Mouse (Mus musculus) cerebellum, adult 9-11 months (tissue): Measurements from ENCODE around the gene Gm9046.
"Not testable (repeated sequence)": the region's sequence is repeated elsewhere in the genome, so short reads cannot be mapped to it uniquely, and the experiment has no call there.

Source experiments
- DNase-seq: peaks from one replicate; pipeline ENCODE4 v3.0.0; 2022

Gene Gm9046

DNA sequence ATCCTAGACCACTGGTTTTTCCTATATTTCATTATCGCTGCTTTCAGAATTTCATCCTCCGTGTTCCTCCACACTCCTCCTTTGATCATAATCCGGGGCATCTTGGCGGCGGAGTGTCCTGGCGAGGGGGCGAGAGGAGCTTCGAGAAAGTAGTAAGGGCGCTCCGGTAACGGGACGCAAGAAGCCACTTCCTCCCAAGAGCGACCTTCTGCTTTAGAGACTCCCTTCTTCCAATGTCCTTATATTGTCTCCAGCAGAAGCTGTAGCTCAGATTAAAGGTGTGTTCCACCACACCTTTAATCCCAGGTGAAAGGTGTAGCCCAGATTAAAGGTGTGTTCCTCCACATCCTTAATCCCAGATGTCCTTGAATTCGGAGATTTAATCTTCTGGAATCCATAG, at the start of gene Gm9046:
TSS of gene Gm9046 (minus strand) at position 101 of the 400 bp plus-strand sequence.
- not testable (repeated sequence) for DNase-seq

DNA sequence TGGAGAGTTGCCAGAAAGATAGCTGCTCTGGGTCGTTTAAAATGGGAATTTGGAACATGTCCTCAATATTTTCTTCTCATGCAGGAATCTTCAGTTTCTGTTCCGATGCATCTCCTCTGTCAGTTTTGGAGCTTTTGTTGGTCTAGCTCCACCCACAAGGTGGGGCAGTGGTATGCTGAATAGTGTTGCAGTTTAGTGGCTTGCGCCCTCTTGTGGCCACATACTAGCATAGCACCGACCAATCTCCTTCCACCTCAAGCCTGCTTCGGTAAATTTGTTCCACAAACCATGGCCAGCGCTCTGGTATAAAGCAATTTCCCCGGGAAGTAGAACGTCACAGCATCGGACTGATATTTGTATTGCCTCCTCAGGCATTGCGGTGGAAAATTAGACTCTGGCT, 27.4 kb upstream of the Gm9046 start:
- peak; percentile 50 for DNase-seq

DNA sequence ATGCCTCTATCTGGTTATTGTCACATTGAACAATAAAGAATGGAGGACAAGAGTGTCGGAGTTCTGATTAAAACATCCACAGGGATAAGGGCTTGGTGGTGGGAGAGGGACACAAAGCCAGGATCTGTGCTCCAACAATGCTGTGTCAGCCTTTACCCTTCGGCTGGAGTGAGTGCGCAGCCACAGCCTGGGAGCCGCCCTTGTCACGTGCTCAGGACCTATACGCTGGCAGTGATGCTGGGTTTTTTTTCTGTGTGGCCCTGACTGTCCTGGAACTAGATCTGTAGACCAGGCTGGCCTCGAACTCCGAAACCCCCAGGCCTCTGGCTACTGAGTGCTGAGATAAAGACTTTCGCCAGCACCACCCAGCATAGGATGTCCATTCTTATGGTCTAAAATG, 26.5 kb upstream of the Gm9046 start:
- no peak for DNase-seq

DNA sequence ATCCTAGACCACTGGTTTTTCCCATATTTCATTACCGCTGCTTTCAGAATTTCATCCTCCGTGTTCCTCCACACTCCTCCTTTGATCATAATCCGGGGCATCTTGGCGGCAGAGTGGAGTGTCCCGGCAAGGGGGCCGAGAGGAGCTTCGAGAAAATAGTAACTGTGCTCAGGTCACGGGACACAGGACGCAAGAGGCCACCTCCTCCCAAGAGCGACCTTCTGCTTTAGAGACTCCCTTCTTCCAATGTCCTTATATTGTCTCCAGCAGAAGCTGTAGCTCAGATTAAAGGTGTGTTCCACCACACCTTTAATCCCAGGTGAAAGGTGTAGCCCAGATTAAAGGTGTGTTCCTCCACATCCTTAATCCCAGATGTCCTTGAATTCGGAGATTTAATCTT, 10.9 kb upstream of the Gm9046 start, which contains the start of gene Gm9049:
TSS of gene Gm9049 (minus strand) at position 101 of the 400 bp plus-strand sequence.
- DNase-seq, result not testable (repeated sequence)

DNA sequence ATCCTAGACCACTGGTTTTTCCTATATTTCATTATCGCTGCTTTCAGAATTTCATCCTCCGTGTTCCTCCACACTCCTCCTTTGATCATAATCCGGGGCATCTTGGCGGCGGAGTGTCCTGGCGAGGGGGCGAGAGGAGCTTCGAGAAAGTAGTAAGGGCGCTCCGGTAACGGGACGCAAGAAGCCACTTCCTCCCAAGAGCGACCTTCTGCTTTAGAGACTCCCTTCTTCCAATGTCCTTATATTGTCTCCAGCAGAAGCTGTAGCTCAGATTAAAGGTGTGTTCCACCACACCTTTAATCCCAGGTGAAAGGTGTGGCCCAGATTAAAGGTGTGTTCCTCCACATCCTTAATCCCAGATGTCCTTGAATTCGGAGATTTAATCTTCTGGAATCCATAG, 5.5 kb upstream of the Gm9046 start, which contains the start of gene Gm9048:
TSS of gene Gm9048 (minus strand) at position 101 of the 400 bp plus-strand sequence.
- not testable (repeated sequence) for DNase-seq

DNA sequence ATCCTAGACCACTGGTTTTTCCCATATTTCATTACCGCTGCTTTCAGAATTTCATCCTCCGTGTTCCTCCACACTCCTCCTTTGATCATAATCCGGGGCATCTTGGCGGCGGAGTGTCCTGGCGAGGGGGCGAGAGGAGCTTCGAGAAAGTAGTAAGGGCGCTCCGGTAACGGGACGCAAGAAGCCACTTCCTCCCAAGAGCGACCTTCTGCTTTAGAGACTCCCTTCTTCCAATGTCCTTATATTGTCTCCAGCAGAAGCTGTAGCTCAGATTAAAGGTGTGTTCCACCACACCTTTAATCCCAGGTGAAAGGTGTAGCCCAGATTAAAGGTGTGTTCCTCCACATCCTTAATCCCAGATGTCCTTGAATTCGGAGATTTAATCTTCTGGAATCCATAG, 5.3 kb downstream of the Gm9046 start, which contains the start of gene Gm9045:
TSS of gene Gm9045 (minus strand) at position 101 of the 400 bp plus-strand sequence.
- not testable (repeated sequence) for DNase-seq

DNA sequence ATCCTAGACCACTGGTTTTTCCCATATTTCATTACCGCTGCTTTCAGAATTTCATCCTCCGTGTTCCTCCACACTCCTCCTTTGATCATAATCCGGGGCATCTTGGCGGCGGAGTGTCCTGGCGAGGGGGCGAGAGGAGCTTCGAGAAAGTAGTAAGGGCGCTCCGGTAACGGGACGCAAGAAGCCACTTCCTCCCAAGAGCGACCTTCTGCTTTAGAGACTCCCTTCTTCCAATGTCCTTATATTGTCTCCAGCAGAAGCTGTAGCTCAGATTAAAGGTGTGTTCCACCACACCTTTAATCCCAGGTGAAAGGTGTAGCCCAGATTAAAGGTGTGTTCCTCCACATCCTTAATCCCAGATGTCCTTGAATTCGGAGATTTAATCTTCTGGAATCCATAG, 10.7 kb downstream of the Gm9046 start, which contains the start of gene Gm9044:
TSS of gene Gm9044 (minus strand) at position 101 of the 400 bp plus-strand sequence.
- DNase-seq, result not testable (repeated sequence)

DNA sequence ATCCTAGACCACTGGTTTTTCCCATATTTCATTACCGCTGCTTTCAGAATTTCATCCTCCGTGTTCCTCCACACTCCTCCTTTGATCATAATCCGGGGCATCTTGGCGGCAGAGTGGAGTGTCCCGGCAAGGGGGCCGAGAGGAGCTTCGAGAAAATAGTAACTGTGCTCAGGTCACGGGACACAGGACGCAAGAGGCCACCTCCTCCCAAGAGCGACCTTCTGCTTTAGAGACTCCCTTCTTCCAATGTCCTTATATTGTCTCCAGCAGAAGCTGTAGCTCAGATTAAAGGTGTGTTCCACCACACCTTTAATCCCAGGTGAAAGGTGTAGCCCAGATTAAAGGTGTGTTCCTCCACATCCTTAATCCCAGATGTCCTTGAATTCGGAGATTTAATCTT, 16.2 kb downstream of the Gm9046 start, which contains the start of gene Gm9040:
TSS of gene Gm9040 (minus strand) at position 101 of the 400 bp plus-strand sequence.
- DNase-seq, result not testable (repeated sequence)

DNA sequence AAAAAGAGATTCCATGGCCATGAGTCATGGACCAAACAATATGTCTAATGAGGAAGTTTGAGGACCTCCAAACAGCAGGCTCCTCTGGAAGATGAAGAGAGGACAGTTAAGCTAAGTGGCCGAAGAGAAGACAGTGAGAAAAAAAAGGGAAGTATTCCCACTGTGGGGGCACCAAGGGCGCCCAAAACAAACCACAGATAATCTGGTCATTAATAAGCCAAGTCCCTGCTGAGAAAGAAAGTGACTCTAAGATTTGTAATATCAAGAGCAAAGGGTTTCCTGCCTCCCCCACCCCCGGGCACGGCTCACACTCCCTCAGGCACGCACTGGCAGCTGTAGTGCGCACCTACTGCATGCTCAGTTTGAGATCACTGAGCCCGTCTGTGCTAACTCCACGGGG, 24.0 kb downstream of the Gm9046 start:
- DNase-seq, result no peak

DNA sequence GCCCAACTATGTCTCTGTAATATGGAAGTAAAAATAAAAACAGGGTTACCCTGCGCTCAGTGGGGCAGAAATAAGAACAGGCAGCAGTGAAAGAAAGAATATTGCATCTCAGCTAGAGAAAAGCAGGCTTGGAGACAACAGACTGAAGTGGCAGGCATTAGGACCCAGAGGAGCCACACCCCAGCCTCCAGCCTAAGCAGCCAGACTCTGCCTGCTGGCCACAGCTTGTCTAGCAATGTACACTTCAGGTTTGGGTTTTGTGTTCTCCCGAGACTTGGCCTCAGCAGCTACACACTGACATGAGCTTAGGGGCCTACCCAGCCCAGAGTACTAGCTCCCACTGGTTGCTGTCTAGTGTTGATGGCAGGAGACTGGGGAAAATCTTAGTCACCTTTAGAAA, 40.9 kb downstream of the Gm9046 start:
- not testable (repeated sequence) for DNase-seq

DNA sequence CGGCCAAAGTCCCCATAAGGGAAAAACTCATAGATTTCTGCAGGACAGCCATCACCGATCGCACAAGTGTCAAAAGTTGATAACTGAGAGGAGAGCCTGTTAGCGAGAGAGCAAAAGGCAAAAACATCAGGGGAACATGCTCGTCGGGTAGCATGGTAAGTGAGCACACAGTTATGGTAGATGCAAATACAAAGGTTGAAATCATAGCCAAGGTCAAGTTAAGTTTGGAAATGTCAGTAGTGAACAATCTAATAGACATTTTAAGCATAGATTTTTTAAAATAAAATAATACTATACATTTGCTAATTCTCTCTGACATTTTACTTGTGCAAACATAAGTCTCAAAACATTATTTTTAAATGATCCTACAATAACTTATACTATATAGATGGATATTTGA, 48.1 kb downstream of the Gm9046 start, which contains the start of gene Iltifb:
TSS of gene Iltifb (minus strand) at position 101 of the 400 bp plus-strand sequence.
- DNase-seq, result no peak
